Mouse (Mus musculus) layer of hippocampus, adult 8-10 months (tissue): Measurements from ENCODE around the gene Ttll7. TPM values are rescaled to one million over a fixed set of nuclear protein-coding genes. Genes with fewer than 3 reads are reported as not detected.

Experiments
- DNase-seq, 2 experiments: peaks; one replicate each; pipeline ENCODE4 v3.0.0; 2022; ENCODE audit warnings: low spot score in 2 of 2
- total RNA-seq, 4 experiments: library from RNA; stranded (reverse); gene quantifications; 2 replicates each; pipeline ENCODE4 v1.2.4; 2022

Ttll7 gene
- total RNA-seq: 100 to 1,000 TPM; 137 to 145 (median 139) TPM

- peak; percentile 82 to 89 for DNase-seq
Observed at GRCm38 (mm10) chr3:146851966-146852891, at the start of gene Ttll7. TSS of gene Ttll7 (plus strand) at chr3:146852367.

GRCm38 (mm10) chr3:146812041-146812878 lies 39.9 kb upstream of the Ttll7 start:
- no peak for DNase-seq

- DNase-seq: peak; percentile 81 to 88
Observed at GRCm38 (mm10) chr3:146812901-146813393, 39.2 kb upstream of the Ttll7 start, which contains the start of gene Prkacb. TSS of gene Prkacb (minus strand) at chr3:146812990.

GRCm38 (mm10) chr3:146813624-146814023 lies 38.5 kb upstream of the Ttll7 start:
- no peak for DNase-seq

- no peak for DNase-seq
Observed at GRCm38 (mm10) chr3:146820718-146821117, 31.4 kb upstream of the Ttll7 start.

GRCm38 (mm10) chr3:146842766-146843165 lies 9.4 kb upstream of the Ttll7 start:
- DNase-seq: no peak

GRCm38 (mm10) chr3:146843470-146843869 lies 8.7 kb upstream of the Ttll7 start:
- DNase-seq: no peak

GRCm38 (mm10) chr3:146846237-146846636 lies 5.9 kb upstream of the Ttll7 start:
- DNase-seq: no peak

- DNase-seq: no peak
Observed at GRCm38 (mm10) chr3:146848112-146848511, 4.1 kb upstream of the Ttll7 start.

GRCm38 (mm10) chr3:146849360-146849759 lies 2.8 kb upstream of the Ttll7 start:
- DNase-seq: no peak

GRCm38 (mm10) chr3:146854473-146855087 lies 2.4 kb downstream of the Ttll7 start:
- no peak for DNase-seq

GRCm38 (mm10) chr3:146857373-146857772 lies 5.2 kb downstream of the Ttll7 start:
- DNase-seq: no peak

- DNase-seq: no peak
Observed at GRCm38 (mm10) chr3:146860308-146860707, 8.1 kb downstream of the Ttll7 start.

- no peak for DNase-seq
Observed at GRCm38 (mm10) chr3:146866563-146866962, 14.4 kb downstream of the Ttll7 start.

GRCm38 (mm10) chr3:146871954-146872353 lies 19.8 kb downstream of the Ttll7 start:
- no peak for DNase-seq

GRCm38 (mm10) chr3:146875929-146876328 lies 23.8 kb downstream of the Ttll7 start:
- no peak for DNase-seq

GRCm38 (mm10) chr3:146893931-146894330 lies 41.8 kb downstream of the Ttll7 start:
- DNase-seq: no peak

GRCm38 (mm10) chr3:146896581-146896980 lies 44.4 kb downstream of the Ttll7 start:
- DNase-seq: no peak

GRCm38 (mm10) chr3:146900094-146900493 lies 47.9 kb downstream of the Ttll7 start:
- no peak for DNase-seq

- no peak for DNase-seq
Observed at GRCm38 (mm10) chr3:146901729-146902128, 49.6 kb downstream of the Ttll7 start.

- no peak for DNase-seq
Observed at GRCm38 (mm10) chr3:146905606-146906005, 53.4 kb downstream of the Ttll7 start.
